Comparison of ENCODE assay signal across 15 mouse cellular contexts in the genomic region with DNA sequence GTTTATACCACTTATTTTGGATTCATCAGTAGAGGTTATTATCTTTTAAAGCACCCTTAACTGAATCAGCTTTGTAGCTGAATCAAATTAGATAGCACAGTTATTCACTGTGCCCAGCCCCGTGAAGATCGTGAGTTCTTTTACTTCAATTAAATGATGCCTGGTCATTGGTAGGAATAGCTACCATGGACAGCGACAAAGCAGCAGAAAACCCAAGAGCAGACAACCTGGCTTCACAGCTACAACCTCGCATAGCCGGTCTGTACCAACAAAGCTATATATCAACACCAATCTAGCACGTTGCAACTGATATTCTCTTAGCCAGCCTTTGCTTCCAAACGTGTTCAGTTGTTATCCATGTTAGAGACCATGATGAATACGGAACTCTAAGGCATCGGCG.
DNase-seq lines count a peak whose midpoint lies in the region; ATAC-seq lines count a peak whose summit lies in the region.
"Had no signal": no experiment of that assay in that cellular context is flagged by ENCODE, and none has a peak within 500 bp of the region (broad histone marks: within the 10 kb centered on the region; RNA-seq: fewer than 3 reads in every experiment).

No protein-coding gene starts in this region.

- no peaks in the 10 kb centered on the region for H3K27me3 ChIP-seq in hindbrain, embryonic 10.5 days (ENCODE audit: insufficient read depth, poor library complexity, severe bottlenecking)
- no peaks in the 10 kb centered on the region for H3K27me3 ChIP-seq in hindbrain, embryonic 12.5 days
- H3K27me3 ChIP-seq: embryonic facial prominence, embryonic 15.5 days had no signal

- no peak overlapping the region for H3K9ac ChIP-seq in hindbrain, embryonic 12.5 days
- H3K9ac ChIP-seq: embryonic facial prominence, embryonic 15.5 days had no signal

- WGBS in hindbrain, embryonic 10.5 days = 64% methylated on average over 10 of the region's 10 CpGs
- WGBS in hindbrain, embryonic 12.5 days = 60% methylated on average over 10 of the region's 10 CpGs

- H3K4me1 ChIP-seq in hindbrain, embryonic 10.5 days (replicated peaks) = no peaks in the 10 kb centered on the region
- no peaks in the 10 kb centered on the region for H3K4me1 ChIP-seq in hindbrain, embryonic 12.5 days
- H3K4me1 ChIP-seq: embryonic facial prominence, embryonic 15.5 days had no signal

- ATAC-seq in hindbrain, embryonic 12.5 days (ENCODE audit: low FRiP score) = no peak
- ATAC-seq: activated CD4-positive, CD25-positive, alpha-beta regulatory T cell, adult 4 months; CD4-positive, CD25-positive, alpha-beta regulatory T cell, adult 4 months; hindbrain, embryonic 16.5 days had no signal

- H3K9me3 ChIP-seq in hindbrain, embryonic 10.5 days = no peaks in the 10 kb centered on the region
- H3K9me3 ChIP-seq in hindbrain, embryonic 12.5 days (replicated peaks) = no peaks in the 10 kb centered on the region
- H3K9me3 ChIP-seq: embryonic facial prominence, embryonic 15.5 days had no signal

- no peaks in the 10 kb centered on the region for H3K36me3 ChIP-seq in hindbrain, embryonic 10.5 days
- no peaks in the 10 kb centered on the region for H3K36me3 ChIP-seq in hindbrain, embryonic 12.5 days
- H3K36me3 ChIP-seq: embryonic facial prominence, embryonic 15.5 days had no signal

- H3K4me3 ChIP-seq in hindbrain, embryonic 10.5 days = no peak overlapping the region
- no peak overlapping the region for H3K4me3 ChIP-seq in hindbrain, embryonic 12.5 days
- H3K4me3 ChIP-seq: embryonic facial prominence, embryonic 15.5 days had no signal

- no peak overlapping the region for H3K4me2 ChIP-seq in hindbrain, embryonic 12.5 days (replicated peaks)
- H3K4me2 ChIP-seq: embryonic facial prominence, embryonic 15.5 days; liver, embryonic 11.5 days had no signal

- DNase-seq in hindbrain, embryonic 10.5 days (ENCODE audit: low spot score) = peak; percentile 6
- DNase-seq in testis, postnatal 10 days (ENCODE audit: low spot score) = peak; percentile 39
- DNase-seq in testis, postnatal 14 days (ENCODE audit: low spot score) = no peak
- peak; percentile 34 for DNase-seq in embryo, embryonic 11.5 days (ENCODE audit: low read depth, low spot score)
- peak; percentile 18 for DNase-seq in retina, postnatal 1 day
- no peak for DNase-seq in layer of hippocampus, postnatal 25 days (ENCODE audit: extremely low spot score in 1 of 2, low spot score in 1 of 2)
- no peak for DNase-seq in layer of hippocampus, adult 11-12 months (ENCODE audit: low spot score)
- DNase-seq: cerebellum, adult 11 months; lung, postnatal 36 days had no signal

- no peak overlapping the region for H3K27ac ChIP-seq in hindbrain, embryonic 10.5 days
- H3K27ac ChIP-seq in hindbrain, embryonic 12.5 days = no peak overlapping the region
- H3K27ac ChIP-seq: embryonic facial prominence, embryonic 15.5 days had no signal

Comparison
In these comparisons a context has a peak if more than half of its experiments do, and no peak if none do; other contexts are left out.
1. DNase-seq: peak in hindbrain, embryonic 10.5 days (single experiment), testis, postnatal 10 days (single experiment), embryo, embryonic 11.5 days (single experiment) and retina, postnatal 1 day (single experiment); none in testis, postnatal 14 days (single experiment), layer of hippocampus, postnatal 25 days (0 of 2) and layer of hippocampus, adult 11-12 months (single experiment).